Comparison of ENCODE assay signal across 23 mouse cellular contexts in genomic region chr3:69163057-69163456, GRCm38 (mm10). TPM values are rescaled to one million over a fixed set of nuclear protein-coding genes. Genes with fewer than 3 reads are reported as not detected.
"Had no signal": no experiment of that assay in that cellular context is flagged by ENCODE, and none has a peak within 500 bp of the region (broad histone marks: within the 10 kb centered on the region; RNA-seq: fewer than 3 reads in every experiment).

No protein-coding gene starts in this region.

- H3K9ac ChIP-seq: limb, embryonic 13.5 days; liver, embryonic 12.5 days; lung, embryonic 15.5 days; midbrain, embryonic 12.5 days; neural tube, embryonic 12.5 days; stomach, embryonic 15.5 days had no signal

- H3K27ac ChIP-seq: kidney, postnatal 0 days; layer of hippocampus, adult 2 months; limb, embryonic 13.5 days; liver, embryonic 12.5 days; lung, embryonic 15.5 days; midbrain, embryonic 12.5 days; neural tube, embryonic 12.5 days; stomach, embryonic 15.5 days had no signal

- H3K4me1 ChIP-seq: limb, embryonic 13.5 days; liver, embryonic 12.5 days; lung, embryonic 15.5 days; midbrain, embryonic 12.5 days; neural tube, embryonic 12.5 days; stomach, embryonic 15.5 days had no signal

- H3K9me3 ChIP-seq: limb, embryonic 13.5 days; liver, embryonic 12.5 days; lung, embryonic 15.5 days; midbrain, embryonic 12.5 days; neural tube, embryonic 12.5 days; stomach, embryonic 15.5 days had no signal

- H3K27me3 ChIP-seq: limb, embryonic 13.5 days; liver, embryonic 12.5 days; lung, embryonic 15.5 days; midbrain, embryonic 12.5 days; neural tube, embryonic 12.5 days; stomach, embryonic 15.5 days had no signal

- H3K36me3 ChIP-seq: limb, embryonic 13.5 days; liver, embryonic 12.5 days; lung, embryonic 15.5 days; midbrain, embryonic 12.5 days; neural tube, embryonic 12.5 days; stomach, embryonic 15.5 days had no signal

- ATAC-seq: liver, embryonic 12.5 days had no signal

- H3K4me3 ChIP-seq: layer of hippocampus, adult 2 months; limb, embryonic 13.5 days; liver, embryonic 12.5 days; lung, embryonic 15.5 days; megakaryocyte, embryonic 14.5 days; midbrain, embryonic 12.5 days; neural tube, embryonic 12.5 days; stomach, embryonic 15.5 days had no signal

- DNase-seq: kidney, adult 11 months; kidney, adult 9 months; kidney, postnatal 36 days; left cerebral cortex, postnatal 4 days; lung, postnatal 14 days; retina, postnatal 1 day; right cerebral cortex, postnatal 4 days; spleen, adult 18-20 months; thymus, adult 2 months; thymus, postnatal 25 days had no signal

- H3K4me2 ChIP-seq: limb, embryonic 13.5 days; liver, embryonic 12.5 days; lung, embryonic 15.5 days; midbrain, embryonic 12.5 days; neural tube, embryonic 12.5 days; stomach, embryonic 15.5 days had no signal

RNA-seq across cellular contexts. Expression of gene Arl14, which starts 59.2 kb away (rescaled TPM):
- total RNA-seq: layer of hippocampus, adult 2 months; layer of hippocampus, postnatal 10 days; left cerebral cortex, postnatal 4 days; midbrain, postnatal 0 days had no signal
- polyA plus RNA-seq: limb, embryonic 13.5 days; liver, embryonic 12.5 days; liver, embryonic 16.5 days; midbrain, embryonic 12.5 days; midbrain, postnatal 0 days; neural tube, embryonic 12.5 days; testis, adult 2 months; thymus, adult 2 months had no signal
